Mouse (Mus musculus): Measurements from ENCODE around the gene 2700081O15Rik.
"Not testable (repeated sequence)": the region's sequence is repeated elsewhere in the genome, so short reads cannot be mapped to it uniquely, and the experiment has no call there.

DNA sequence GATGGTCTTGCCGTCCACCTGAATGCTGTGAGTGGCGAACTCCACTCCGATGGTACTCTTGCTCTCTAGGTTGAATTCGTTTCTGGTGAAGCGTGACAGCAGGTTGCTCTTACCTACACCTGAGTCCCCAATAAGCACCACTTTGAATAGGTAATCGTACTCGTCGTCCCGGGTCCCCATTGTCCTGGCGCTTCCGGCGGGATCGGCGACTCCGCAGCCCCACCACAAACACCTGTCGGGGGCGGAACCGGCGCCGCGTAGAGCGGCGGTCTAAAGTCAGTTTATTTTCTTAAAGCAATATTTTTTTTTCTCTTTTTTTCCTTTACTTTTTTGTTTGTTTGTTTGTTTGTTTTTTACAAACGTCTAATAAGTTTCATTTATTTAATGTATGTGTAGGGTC, 18.5 kb upstream of the 2700081O15Rik start:
- TF ChIP-seq CTCF (IDR thresholded peaks at IDR 0.05; ENCODE audit: low read depth, low read length); POLR2A (IDR thresholded peaks at IDR 0.05; ENCODE audit: extremely low read depth, insufficient read depth, low read length): not testable (repeated sequence)
